8 mouse cellular contexts compared by ENCODE assay signal in genomic region chr8:94365410-94365981, GRCm38 (mm10). TPM values are rescaled to one million over a fixed set of nuclear protein-coding genes. Genes with fewer than 3 reads are reported as not detected.
DNase-seq lines count a peak whose midpoint lies in the region; ATAC-seq and TF ChIP-seq lines count a peak whose summit lies in the region.
"Had no signal": no experiment of that assay in that cellular context is flagged by ENCODE, and none has a peak within 500 bp of the region (broad histone marks: within the 10 kb centered on the region; RNA-seq: fewer than 3 reads in every experiment).

No protein-coding gene starts in this region.

- H3K4me3 ChIP-seq in liver, adult 2 months (ENCODE audit: insufficient read depth, low read depth, low read length), result no peak overlapping the region
- H3K4me3 ChIP-seq: limb, embryonic 13.5 days had no signal

- peaks cover 33% of the 10 kb centered on the region for H3K4me1 ChIP-seq in liver, adult 2 months (ENCODE audit: control insufficient read depth, insufficient read depth, low read length)

- peak; percentile 91 for DNase-seq in CD4-positive, CD25-positive, alpha-beta regulatory T cell, adult 2 months (ENCODE audit: low read depth, low spot score)
- DNase-seq in liver, adult 2 months (ENCODE audit: extremely low read depth, low read depth, low spot score), result peak; percentile 75
- DNase-seq in neural tube, embryonic 10.5 days (ENCODE audit: extremely low spot score, low spot score), result no peak
- DNase-seq in retina, postnatal 1 day, result no peak
- no peak for DNase-seq in gastrocnemius, adult 8-10 months (ENCODE audit: low spot score in 2 of 2)

- WGBS in liver, adult 2 months, result 76% methylated on average over 9 of the region's 9 CpGs

- H3K9ac ChIP-seq in liver, adult 2 months (ENCODE audit: low read depth, low read length), result no peak overlapping the region
- H3K9ac ChIP-seq: limb, embryonic 13.5 days had no signal

- no peaks in the 10 kb centered on the region for H3K36me3 ChIP-seq in liver, adult 2 months (ENCODE audit: control insufficient read depth, insufficient read depth, low read length)
- H3K36me3 ChIP-seq: limb, embryonic 13.5 days had no signal

- peak overlapping the region; percentile 20; the same call in 1 of the 2 replicates for H3K27ac ChIP-seq in liver, adult 2 months (replicated peaks; ENCODE audit: insufficient read depth, low read depth, low read length)
- H3K27ac ChIP-seq: limb, embryonic 13.5 days had no signal

- TF ChIP-seq CTCF in liver, adult 2 months (IDR thresholded peaks at IDR 0.05; ENCODE audit: low read depth, low read length), result no peak

- H3K27me3 ChIP-seq in liver, adult 2 months (ENCODE audit: control insufficient read depth, insufficient read depth, low read length), result no peaks in the 10 kb centered on the region
- H3K27me3 ChIP-seq: limb, embryonic 13.5 days had no signal

- TF ChIP-seq POLR2A in liver, adult 2 months (IDR thresholded peaks at IDR 0.05; ENCODE audit: extremely low read depth, insufficient read depth, low read length), result no peak

- no peaks in the 10 kb centered on the region for H3K79me2 ChIP-seq in liver, adult 2 months (ENCODE audit: control insufficient read depth, insufficient read depth, low read length)

- peak; percentile 78 for ATAC-seq in activated CD4-positive, CD25-positive, alpha-beta regulatory T cell, adult 4 months
- peak; percentile 87 for ATAC-seq in neutrophil, adult 5-6 weeks (ENCODE audit: extremely low read depth, insufficient number of reproducible peaks, low FRiP score, poor library complexity, severe bottlenecking)

RNA-seq across cellular contexts. Expression of gene Herpud1, which starts 20.7 kb away (rescaled TPM):
- polyA plus RNA-seq in activated CD4-positive, CD25-positive, alpha-beta regulatory T cell, adult 4 months (2017; shearing (Covaris generic)), result 100 to 1,000 TPM in 1 of 2 experiments, 10 to 100 TPM in 1; 99.9 to 115 TPM
- total RNA-seq in liver, adult 2 months (2014; rRNA removed), result 575 and 759 TPM in 2 replicates
- 421 and 468 TPM in 2 replicates for polyA plus RNA-seq in liver, adult 2 months (2012; rRNA removed)
- 142 and 154 TPM in 2 replicates for total RNA-seq in neutrophil, adult 5-6 weeks (2017)
- 100 to 1,000 TPM; 117 to 134 (median 124) TPM for total RNA-seq in gastrocnemius, adult 8-10 months (2022)

RNA-seq across cellular contexts. Expression of gene Slc12a3, which starts 36.5 kb away (rescaled TPM):
- not detected for polyA plus RNA-seq in activated CD4-positive, CD25-positive, alpha-beta regulatory T cell, adult 4 months (2017; shearing (Covaris generic))
- total RNA-seq in liver, adult 2 months (2014; rRNA removed), result 0.18 and 0.47 TPM in 2 replicates
- 0.04 and 0.05 TPM in 2 replicates for polyA plus RNA-seq in liver, adult 2 months (2012; rRNA removed)
- 0.86 and 3.1 TPM in 2 replicates for total RNA-seq in neutrophil, adult 5-6 weeks (2017)
- total RNA-seq in gastrocnemius, adult 8-10 months (2022), result not detected
- polyA plus RNA-seq: limb, embryonic 13.5 days had no signal

Comparison
In these comparisons a context has a peak if more than half of its experiments do, and no peak if none do; other contexts are left out.
1. DNase-seq: peak in CD4-positive, CD25-positive, alpha-beta regulatory T cell, adult 2 months (single experiment) and liver, adult 2 months (single experiment); none in neural tube, embryonic 10.5 days (single experiment), retina, postnatal 1 day (single experiment) and gastrocnemius, adult 8-10 months (0 of 2).